Mouse (Mus musculus): Measurements from ENCODE around the gene Syt8. TPM values are rescaled to one million over a fixed set of nuclear protein-coding genes. Genes with fewer than 3 reads are reported as not detected.

The Syt8 gene
- 0.82 TPM in 1 of 2 replicates, not detected in the other for polyA plus RNA-seq (2011; ENCODE audit: insufficient read depth, insufficient read length, low read depth, missing spikeins)

- Histone ChIP-seq H3K27me3 (ENCODE audit: control insufficient read depth, insufficient read depth, low read length, poor library complexity, severe bottlenecking) (no peaks in the 10 kb centered on the region), H3K36me3 (ENCODE audit: control insufficient read depth, insufficient read depth, low read length, poor library complexity, severe bottlenecking) (no peaks in the 10 kb centered on the region), H3K27ac (ENCODE audit: insufficient read depth, low read length) (no peak within 1 kb of the TSS)
Observed at GRCm38 (mm10) chr7:142434137-142434865, at the start of gene Syt8. TSS of gene Syt8 (plus strand) at chr7:142434850.

GRCm38 (mm10) chr7:142385742-142386403, 48.8 kb upstream of the Syt8 start:
- Histone ChIP-seq H3K9me3 (replicated peaks; ENCODE audit: control insufficient read depth, insufficient read depth, low read length, poor library complexity, severe bottlenecking) (no peaks in the 10 kb centered on the region), H3K27me3 (ENCODE audit: control insufficient read depth, insufficient read depth, low read length, poor library complexity, severe bottlenecking) (no peaks in the 10 kb centered on the region), H3K4me3 (ENCODE audit: low read depth, low read length) (peak overlapping the region; percentile 86), H3K4me1 (ENCODE audit: control insufficient read depth, insufficient read depth, low read length) (no peaks in the 10 kb centered on the region), H3K27ac (ENCODE audit: insufficient read depth, low read length) (no peak overlapping the region), H3K9ac (ENCODE audit: low read depth, poor library complexity, severe bottlenecking) (peak overlapping the region; percentile 79), H3K36me3 (ENCODE audit: control insufficient read depth, insufficient read depth, low read length, poor library complexity, severe bottlenecking) (peaks cover 37% of the 10 kb centered on the region)
- no peak for TF ChIP-seq CTCF (IDR thresholded peaks at IDR 0.05; ENCODE audit: low read depth, low read length)
- TF ChIP-seq POLR2A (IDR thresholded peaks at IDR 0.05; ENCODE audit: insufficient read depth, low read length): no peak
- TF ChIP-seq EP300 (IDR thresholded peaks at IDR 0.05; ENCODE audit: insufficient read depth, low read depth, low read length): no peak

More at GRCm38 (mm10) chr7:142434137-142434865, at the start of gene Syt8:
- Histone ChIP-seq H3K4me3 (ENCODE audit: low read depth, low read length) (peak within 1 kb of the TSS; percentile 14; the same call in 1 of the 2 replicates), H3K9ac (ENCODE audit: low read depth, poor library complexity, severe bottlenecking) (no peak within 1 kb of the TSS), H3K9me3 (replicated peaks; ENCODE audit: control insufficient read depth, insufficient read depth, low read length, poor library complexity, severe bottlenecking) (no peaks in the 10 kb centered on the region), H3K4me1 (ENCODE audit: control insufficient read depth, insufficient read depth, low read length) (peaks cover 1% of the 10 kb centered on the region)
- TF ChIP-seq EP300 (IDR thresholded peaks at IDR 0.05; ENCODE audit: insufficient read depth, low read depth, low read length) (0 out of 2 replicates have a peak, but pooled peaks have one; percentile 4), POLR2A (IDR thresholded peaks at IDR 0.05; ENCODE audit: insufficient read depth, low read length) (no peak), CTCF (IDR thresholded peaks at IDR 0.05; ENCODE audit: low read depth, low read length) (no peak)

- H3K4me3 ChIP-seq (ENCODE audit: low read depth, low read length): peak overlapping the region; percentile 86
Observed at GRCm38 (mm10) chr7:142386621-142387201, 47.9 kb upstream of the Syt8 start.

GRCm38 (mm10) chr7:142387419-142388148, 47.1 kb upstream of the Syt8 start, which contains the start of gene Ctsd:
TSS of gene Ctsd (minus strand) at chr7:142388038.
- Histone ChIP-seq H3K4me3 (ENCODE audit: low read depth, low read length) (peak within 1 kb of the TSS; percentile 86), H3K4me1 (ENCODE audit: control insufficient read depth, insufficient read depth, low read length) (peaks cover 1% of the 10 kb centered on the region), H3K27me3 (ENCODE audit: control insufficient read depth, insufficient read depth, low read length, poor library complexity, severe bottlenecking) (no peaks in the 10 kb centered on the region), H3K9me3 (replicated peaks; ENCODE audit: control insufficient read depth, insufficient read depth, low read length, poor library complexity, severe bottlenecking) (no peaks in the 10 kb centered on the region), H3K9ac (ENCODE audit: low read depth, poor library complexity, severe bottlenecking) (peak within 1 kb of the TSS; percentile 79), H3K36me3 (ENCODE audit: control insufficient read depth, insufficient read depth, low read length, poor library complexity, severe bottlenecking) (peaks cover 31% of the 10 kb centered on the region), H3K27ac (ENCODE audit: insufficient read depth, low read length) (no peak within 1 kb of the TSS)
- no peak for TF ChIP-seq EP300 (IDR thresholded peaks at IDR 0.05; ENCODE audit: insufficient read depth, low read depth, low read length)

More at GRCm38 (mm10) chr7:142386621-142387201, 47.9 kb upstream of the Syt8 start:
- Histone ChIP-seq H3K9me3 (replicated peaks; ENCODE audit: control insufficient read depth, insufficient read depth, low read length, poor library complexity, severe bottlenecking) (no peaks in the 10 kb centered on the region), H3K9ac (ENCODE audit: low read depth, poor library complexity, severe bottlenecking) (peak overlapping the region; percentile 79), H3K27me3 (ENCODE audit: control insufficient read depth, insufficient read depth, low read length, poor library complexity, severe bottlenecking) (no peaks in the 10 kb centered on the region), H3K27ac (ENCODE audit: insufficient read depth, low read length) (no peak overlapping the region), H3K36me3 (ENCODE audit: control insufficient read depth, insufficient read depth, low read length, poor library complexity, severe bottlenecking) (peaks cover 34% of the 10 kb centered on the region), H3K4me1 (ENCODE audit: control insufficient read depth, insufficient read depth, low read length) (no peaks in the 10 kb centered on the region)
- no peak for TF ChIP-seq EP300 (IDR thresholded peaks at IDR 0.05; ENCODE audit: insufficient read depth, low read depth, low read length)
- no peak for TF ChIP-seq CTCF (IDR thresholded peaks at IDR 0.05; ENCODE audit: low read depth, low read length)
- TF ChIP-seq POLR2A (IDR thresholded peaks at IDR 0.05; ENCODE audit: insufficient read depth, low read length): no peak

- Histone ChIP-seq H3K4me3 (ENCODE audit: low read depth, low read length) (peak overlapping the region; percentile 19; the same call in 1 of the 2 replicates), H3K27ac (ENCODE audit: insufficient read depth, low read length) (no peak overlapping the region), H3K4me1 (ENCODE audit: control insufficient read depth, insufficient read depth, low read length) (peaks cover 6% of the 10 kb centered on the region), H3K9me3 (replicated peaks; ENCODE audit: control insufficient read depth, insufficient read depth, low read length, poor library complexity, severe bottlenecking) (no peaks in the 10 kb centered on the region), H3K9ac (ENCODE audit: low read depth, poor library complexity, severe bottlenecking) (no peak overlapping the region), H3K36me3 (ENCODE audit: control insufficient read depth, insufficient read depth, low read length, poor library complexity, severe bottlenecking) (peaks cover 25% of the 10 kb centered on the region), H3K27me3 (ENCODE audit: control insufficient read depth, insufficient read depth, low read length, poor library complexity, severe bottlenecking) (no peaks in the 10 kb centered on the region)
- TF ChIP-seq CTCF (IDR thresholded peaks at IDR 0.05; ENCODE audit: low read depth, low read length): no peak
- TF ChIP-seq EP300 (IDR thresholded peaks at IDR 0.05; ENCODE audit: insufficient read depth, low read depth, low read length): no peak
- TF ChIP-seq POLR2A (IDR thresholded peaks at IDR 0.05; ENCODE audit: insufficient read depth, low read length): no peak
Observed at GRCm38 (mm10) chr7:142388198-142388597, 46.5 kb upstream of the Syt8 start.

Data from ES-Bruce4 (cell line).